Mouse (Mus musculus) small intestine, adult 2 months (tissue): ENCODE data around the gene Esrrg.

Source experiments
- CTCF ChIP-seq: fragments of 200-500 bp; IDR thresholded peaks from 2 replicates; pipeline ENCODE4 v1.5.1; 2012; ENCODE audit warnings: low read depth, mild to moderate bottlenecking, control low read depth, inconsistent platforms, low read length, moderate library complexity, mixed read lengths; ENCODE audit not compliant: insufficient replicate concordance, insufficient read length; ENCODE audit errors: extremely low read depth
- POLR2A ChIP-seq: fragments of 200-500 bp; IDR thresholded peaks from 2 replicates; pipeline ENCODE4 v1.6.1; 2012; ENCODE audit warnings: low read depth, mild to moderate bottlenecking, control low read depth, inconsistent platforms, low read length, moderate library complexity

- TF ChIP-seq CTCF (no peak), POLR2A (no peak)
These were observed 3.0 kb upstream of the Esrrg start for GRCm38 (mm10) chr1:187605391-187606270.
